Mouse (Mus musculus) thymus, adult 2 months (tissue): ENCODE measurements at regions not wholly inside any gene's neighbourhood (a gene's known extent, or its start where the extent isn't known, plus 50 kb on each side); places are given as distances from the start of the nearest gene placed in this dataset.

Experiments used
- CTCF ChIP-seq: fragments of 200-500 bp; IDR thresholded peaks from 2 replicates; pipeline ENCODE4 v1.5.1; 2012; ENCODE audit warnings: mild to moderate bottlenecking, control low read depth, low read length, moderate library complexity, borderline replicate concordance; ENCODE audit not compliant: control insufficient read depth, poor library complexity, insufficient read depth; ENCODE audit errors: extremely low read depth
- POLR2A ChIP-seq: fragments of 200-500 bp; IDR thresholded peaks from 2 replicates; pipeline ENCODE4 v1.6.1; 2012; ENCODE audit warnings: mild to moderate bottlenecking, low read length, control low read depth, moderate library complexity; ENCODE audit not compliant: control insufficient read depth, poor library complexity, insufficient read depth; ENCODE audit errors: extremely low read depth

GRCm38 (mm10) chr4:154747006-154747343, 79.3 kb upstream of the Actrt2 start:
- TF ChIP-seq POLR2A: no peak
- TF ChIP-seq CTCF: no peak
